ENCODE assay signal across 8 mouse cellular contexts in the genomic region with DNA sequence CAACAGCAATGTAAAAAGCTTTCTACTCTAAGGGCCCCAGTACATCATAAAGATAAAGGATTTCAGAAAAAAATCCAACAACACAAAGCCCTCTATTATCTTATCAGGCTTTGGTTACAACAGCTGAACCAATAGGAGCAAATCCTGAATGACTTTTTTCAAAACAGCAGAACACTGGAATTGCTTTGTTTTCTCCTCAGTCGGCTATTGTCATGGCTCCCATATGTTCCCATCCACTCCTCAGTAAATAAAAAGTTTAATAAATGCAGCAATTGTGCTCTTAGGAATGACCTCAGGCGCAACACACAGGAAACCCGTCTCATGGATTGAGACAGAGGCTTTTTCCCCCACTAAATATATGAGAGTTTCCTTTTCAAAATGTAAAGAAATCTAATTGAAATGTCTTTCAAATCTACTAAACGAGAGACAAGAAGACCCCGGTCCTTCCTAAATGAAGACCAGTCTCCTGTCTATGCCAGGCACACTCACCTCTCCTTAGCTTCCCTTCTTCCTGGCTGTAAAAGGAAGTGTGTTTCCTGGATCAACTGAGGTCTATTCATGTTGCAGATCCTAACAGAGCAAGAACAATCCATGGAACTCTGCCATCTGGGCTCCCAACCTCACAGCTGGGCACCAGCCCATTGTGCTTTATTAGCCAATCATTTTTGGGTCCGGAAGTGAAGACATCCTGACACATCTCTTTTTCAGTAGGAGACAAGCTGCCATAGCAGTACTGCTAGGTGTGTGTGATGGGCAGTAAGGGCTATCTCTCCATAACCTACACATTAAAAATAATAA.
DNase-seq lines count a peak whose midpoint lies in the region; ATAC-seq lines count a peak whose summit lies in the region.
"Had no signal": no experiment of that assay in that cellular context is flagged by ENCODE, and none has a peak within 500 bp of the region (broad histone marks: within the 10 kb centered on the region; RNA-seq: fewer than 3 reads in every experiment).

No protein-coding gene starts in this region.

- no peak overlapping the region for H3K4me2 ChIP-seq in hindbrain, embryonic 13.5 days
- H3K4me2 ChIP-seq in hindbrain, embryonic 12.5 days (replicated peaks): no peak overlapping the region
- no peak overlapping the region for H3K4me2 ChIP-seq in intestine, embryonic 16.5 days (ENCODE audit: low read depth, low read length)

- H3K27me3 ChIP-seq in hindbrain, embryonic 13.5 days: no peaks in the 10 kb centered on the region
- H3K27me3 ChIP-seq in hindbrain, embryonic 12.5 days: no peaks in the 10 kb centered on the region
- H3K27me3 ChIP-seq in intestine, embryonic 16.5 days (replicated peaks; ENCODE audit: control insufficient read depth, insufficient read depth, low read length): no peaks in the 10 kb centered on the region

- H3K36me3 ChIP-seq in hindbrain, embryonic 13.5 days: no peaks in the 10 kb centered on the region
- no peaks in the 10 kb centered on the region for H3K36me3 ChIP-seq in hindbrain, embryonic 12.5 days
- no peaks in the 10 kb centered on the region for H3K36me3 ChIP-seq in intestine, embryonic 16.5 days (ENCODE audit: control insufficient read depth, insufficient read depth, low read length)

- 0 out of 2 replicates have a peak, but pooled peaks have one; percentile 36 for ATAC-seq in hindbrain, embryonic 13.5 days (ENCODE audit: low FRiP score)
- ATAC-seq in hindbrain, embryonic 12.5 days (ENCODE audit: low FRiP score): no peak; the same call in 1 of the 2 replicates
- peak; percentile 71 for ATAC-seq in intestine, embryonic 16.5 days
- ATAC-seq in inflammation-experienced regulatory T-cells, adult 6 months: no peak

- peaks cover 35% of the 10 kb centered on the region for H3K4me1 ChIP-seq in hindbrain, embryonic 13.5 days (replicated peaks)
- peaks cover 32% of the 10 kb centered on the region for H3K4me1 ChIP-seq in hindbrain, embryonic 12.5 days
- H3K4me1 ChIP-seq in intestine, embryonic 16.5 days (ENCODE audit: control insufficient read depth, insufficient read depth, low read length): peaks cover 6% of the 10 kb centered on the region

- H3K27ac ChIP-seq in hindbrain, embryonic 13.5 days: no peak overlapping the region
- H3K27ac ChIP-seq in hindbrain, embryonic 12.5 days: no peak overlapping the region
- H3K27ac ChIP-seq in intestine, embryonic 16.5 days (ENCODE audit: low read length): no peak overlapping the region

- no peaks in the 10 kb centered on the region for H3K9me3 ChIP-seq in hindbrain, embryonic 13.5 days
- no peaks in the 10 kb centered on the region for H3K9me3 ChIP-seq in hindbrain, embryonic 12.5 days (replicated peaks)
- H3K9me3 ChIP-seq in intestine, embryonic 16.5 days (ENCODE audit: control insufficient read depth, low read length): no peaks in the 10 kb centered on the region

- DNase-seq in retina, postnatal 1 day: peak; percentile 76
- no peak for DNase-seq in retina, embryonic 14.5 days (ENCODE audit: low spot score)
- DNase-seq in adrenal gland, postnatal 36 days: no peak
- DNase-seq: adrenal gland, adult 8-10 months had no signal

- H3K9ac ChIP-seq in hindbrain, embryonic 13.5 days: no peak overlapping the region
- no peak overlapping the region for H3K9ac ChIP-seq in hindbrain, embryonic 12.5 days
- H3K9ac ChIP-seq in intestine, embryonic 16.5 days (ENCODE audit: low read depth, low read length): no peak overlapping the region

- 33% methylated on average over 6 of the region's 6 CpGs for WGBS in hindbrain, embryonic 13.5 days
- WGBS in hindbrain, embryonic 12.5 days: 44% methylated on average over 6 of the region's 6 CpGs
- 58% methylated on average over 6 of the region's 6 CpGs for WGBS in intestine, embryonic 16.5 days

- no peak overlapping the region for H3K4me3 ChIP-seq in hindbrain, embryonic 13.5 days
- no peak overlapping the region for H3K4me3 ChIP-seq in hindbrain, embryonic 12.5 days
- no peak overlapping the region for H3K4me3 ChIP-seq in intestine, embryonic 16.5 days (ENCODE audit: low read length)

Comparison
In these comparisons a context has a peak if more than half of its experiments do, and no peak if none do; other contexts are left out.
1. ATAC-seq: peak in hindbrain, embryonic 13.5 days (single experiment) and intestine, embryonic 16.5 days (single experiment); none in hindbrain, embryonic 12.5 days (single experiment) and inflammation-experienced regulatory T-cells, adult 6 months (single experiment).